Mouse (Mus musculus): Measurements from ENCODE around the gene Arhgdia.

DNA sequence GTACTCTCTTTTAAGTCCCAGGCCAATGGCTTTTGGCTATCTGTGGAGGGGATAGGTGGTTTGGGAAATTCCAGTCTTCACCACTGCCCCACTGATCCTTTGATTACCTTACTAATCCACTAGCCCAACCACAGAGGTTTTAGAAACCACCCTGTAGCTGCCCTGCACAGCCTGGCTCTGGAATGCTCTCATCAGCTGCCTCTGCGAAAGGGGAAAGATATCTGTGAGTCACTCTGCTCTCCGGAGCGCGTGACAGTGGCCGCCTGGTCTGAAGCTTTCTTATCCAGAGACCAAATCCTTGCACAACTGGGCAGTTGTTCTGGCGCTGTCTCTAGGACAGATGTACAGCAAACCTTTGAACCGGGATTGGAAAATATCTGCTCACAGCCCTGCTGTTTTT is 26.6 kb downstream of the Arhgdia start:
- TF ChIP-seq POLR2A (IDR thresholded peaks at IDR 0.05; ENCODE audit: borderline replicate concordance, low read depth, low read length), result no peak
- TF ChIP-seq CTCF (IDR thresholded peaks at IDR 0.05; ENCODE audit: low read depth, low read length), result no peak
